Mouse (Mus musculus): Measurements from ENCODE around the gene Fam78b. TPM values are rescaled to one million over a fixed set of nuclear protein-coding genes. Genes with fewer than 3 reads are reported as not detected.

The Fam78b gene
- polyA plus RNA-seq, 1 experiment from 2014 or later, result 7.1 TPM

GRCm38 (mm10) chr1:167075726-167076125, 74.5 kb downstream of the Fam78b start:
- no peaks in the 10 kb centered on the region for H3K36me3 ChIP-seq (ENCODE audit: control insufficient read depth, insufficient read depth, low read length)
- no peak overlapping the region for H3K4me3 ChIP-seq (ENCODE audit: low read depth, low read length)
- no peak overlapping the region for H3K27ac ChIP-seq (ENCODE audit: low read depth, low read length)
- ATAC-seq (ENCODE audit: low FRiP score), result no peak
- H3K9ac ChIP-seq (ENCODE audit: low read length), result no peak overlapping the region
- no peak overlapping the region for H3K4me2 ChIP-seq
- DNase-seq (ENCODE audit: low spot score, missing footprints), result no peak
- no peaks in the 10 kb centered on the region for H3K27me3 ChIP-seq (ENCODE audit: control insufficient read depth, insufficient read depth, low read length)
- no peaks in the 10 kb centered on the region for H3K4me1 ChIP-seq (ENCODE audit: control insufficient read depth, insufficient read depth, low read length)
- no peaks in the 10 kb centered on the region for H3K9me3 ChIP-seq (ENCODE audit: control insufficient read depth, low read length)
- WGBS, result 88% methylated on average over 8 of the region's 8 CpGs

GRCm38 (mm10) chr1:167079476-167079875, 78.3 kb downstream of the Fam78b start:
- Histone ChIP-seq H3K4me1 (ENCODE audit: control insufficient read depth, insufficient read depth, low read length) (peaks cover 6% of the 10 kb centered on the region; the same call in 1 of the 2 replicates), H3K27ac (ENCODE audit: low read depth, low read length) (no peak overlapping the region), H3K27me3 (ENCODE audit: control insufficient read depth, insufficient read depth, low read length) (no peaks in the 10 kb centered on the region), H3K9ac (ENCODE audit: low read length) (no peak overlapping the region), H3K36me3 (ENCODE audit: control insufficient read depth, insufficient read depth, low read length) (no peaks in the 10 kb centered on the region), H3K4me3 (ENCODE audit: low read depth, low read length) (no peak overlapping the region), H3K4me2 (no peak overlapping the region), H3K9me3 (ENCODE audit: control insufficient read depth, low read length) (no peaks in the 10 kb centered on the region)
- DNase-seq (ENCODE audit: low spot score, missing footprints) (peak; percentile 83), ATAC-seq (ENCODE audit: low FRiP score) (no peak)
- WGBS, result 41% methylated on average over 5 of the region's 5 CpGs

GRCm38 (mm10) chr1:167081946-167082345, 80.7 kb downstream of the Fam78b start:
- no peak overlapping the region for H3K9ac ChIP-seq (ENCODE audit: low read length)
- no peak overlapping the region for H3K4me2 ChIP-seq
- no peaks in the 10 kb centered on the region for H3K9me3 ChIP-seq (ENCODE audit: control insufficient read depth, low read length)
- no peaks in the 10 kb centered on the region for H3K36me3 ChIP-seq (ENCODE audit: control insufficient read depth, insufficient read depth, low read length)
- peaks cover 6% of the 10 kb centered on the region; the same call in 1 of the 2 replicates for H3K4me1 ChIP-seq (ENCODE audit: control insufficient read depth, insufficient read depth, low read length)
- H3K4me3 ChIP-seq (ENCODE audit: low read depth, low read length), result no peak overlapping the region
- no peaks in the 10 kb centered on the region for H3K27me3 ChIP-seq (ENCODE audit: control insufficient read depth, insufficient read depth, low read length)
- ATAC-seq (ENCODE audit: low FRiP score) (no peak), DNase-seq (ENCODE audit: low spot score, missing footprints) (peak; percentile 74)
- peak overlapping the region; percentile 35; the same call in 1 of the 2 replicates for H3K27ac ChIP-seq (ENCODE audit: low read depth, low read length)
- 65% methylated on average over 3 of the region's 3 CpGs for WGBS

- DNase-seq (ENCODE audit: low spot score, missing footprints) (peak; percentile 87), ATAC-seq (ENCODE audit: low FRiP score) (peak; percentile 81)
- H3K9me3 ChIP-seq (ENCODE audit: control insufficient read depth, low read length), result no peaks in the 10 kb centered on the region
- whole genome bisulfite sequencing, result 21% methylated on average over 4 of the region's 4 CpGs
- no peaks in the 10 kb centered on the region for H3K27me3 ChIP-seq (ENCODE audit: control insufficient read depth, insufficient read depth, low read length)
- no peak overlapping the region for H3K9ac ChIP-seq (ENCODE audit: low read length)
- H3K27ac ChIP-seq (ENCODE audit: low read depth, low read length), result peak overlapping the region; percentile 35
- H3K4me3 ChIP-seq (ENCODE audit: low read depth, low read length), result no peak overlapping the region
- peaks cover 6% of the 10 kb centered on the region; the same call in 1 of the 2 replicates for H3K4me1 ChIP-seq (ENCODE audit: control insufficient read depth, insufficient read depth, low read length)
- no peak overlapping the region for H3K4me2 ChIP-seq
- H3K36me3 ChIP-seq (ENCODE audit: control insufficient read depth, insufficient read depth, low read length), result no peaks in the 10 kb centered on the region
Observed at GRCm38 (mm10) chr1:167082506-167083100, 81.4 kb downstream of the Fam78b start.

- Histone ChIP-seq H3K4me3 (ENCODE audit: low read depth, low read length) (no peak overlapping the region), H3K4me2 (no peak overlapping the region), H3K9ac (ENCODE audit: low read length) (no peak overlapping the region), H3K27ac (ENCODE audit: low read depth, low read length) (peak overlapping the region; percentile 35), H3K36me3 (ENCODE audit: control insufficient read depth, insufficient read depth, low read length) (no peaks in the 10 kb centered on the region), H3K9me3 (ENCODE audit: control insufficient read depth, low read length) (no peaks in the 10 kb centered on the region), H3K27me3 (ENCODE audit: control insufficient read depth, insufficient read depth, low read length) (no peaks in the 10 kb centered on the region), H3K4me1 (ENCODE audit: control insufficient read depth, insufficient read depth, low read length) (peaks cover 6% of the 10 kb centered on the region; the same call in 1 of the 2 replicates)
- ATAC-seq (ENCODE audit: low FRiP score) (no peak), DNase-seq (ENCODE audit: low spot score, missing footprints) (peak; percentile 81)
- 78% methylated on average over 2 of the region's 2 CpGs for WGBS
Observed at GRCm38 (mm10) chr1:167083181-167083580, 82.0 kb downstream of the Fam78b start.

GRCm38 (mm10) chr1:167084330-167084729, 83.1 kb downstream of the Fam78b start:
- Histone ChIP-seq H3K27ac (ENCODE audit: low read depth, low read length) (no peak overlapping the region), H3K9ac (ENCODE audit: low read length) (no peak overlapping the region), H3K4me2 (no peak overlapping the region), H3K36me3 (ENCODE audit: control insufficient read depth, insufficient read depth, low read length) (no peaks in the 10 kb centered on the region), H3K27me3 (ENCODE audit: control insufficient read depth, insufficient read depth, low read length) (no peaks in the 10 kb centered on the region), H3K4me1 (ENCODE audit: control insufficient read depth, insufficient read depth, low read length) (peaks cover 6% of the 10 kb centered on the region; the same call in 1 of the 2 replicates), H3K9me3 (ENCODE audit: control insufficient read depth, low read length) (no peaks in the 10 kb centered on the region), H3K4me3 (ENCODE audit: low read depth, low read length) (no peak overlapping the region)
- DNase-seq (ENCODE audit: low spot score, missing footprints), result no peak
- ATAC-seq (ENCODE audit: low FRiP score), result no peak

- no peaks in the 10 kb centered on the region for H3K27me3 ChIP-seq (ENCODE audit: control insufficient read depth, insufficient read depth, low read length)
- peaks cover 6% of the 10 kb centered on the region; the same call in 1 of the 2 replicates for H3K4me1 ChIP-seq (ENCODE audit: control insufficient read depth, insufficient read depth, low read length)
- no peak overlapping the region for H3K27ac ChIP-seq (ENCODE audit: low read depth, low read length)
- DNase-seq (ENCODE audit: low spot score, missing footprints), result peak; percentile 56
- no peak overlapping the region for H3K9ac ChIP-seq (ENCODE audit: low read length)
- ATAC-seq (ENCODE audit: low FRiP score), result no peak
- no peak overlapping the region for H3K4me3 ChIP-seq (ENCODE audit: low read depth, low read length)
- no peaks in the 10 kb centered on the region for H3K9me3 ChIP-seq (ENCODE audit: control insufficient read depth, low read length)
- no peak overlapping the region for H3K4me2 ChIP-seq
- 91% methylated on average over 4 of the region's 4 CpGs for WGBS
- no peaks in the 10 kb centered on the region for H3K36me3 ChIP-seq (ENCODE audit: control insufficient read depth, insufficient read depth, low read length)
Observed at GRCm38 (mm10) chr1:167085461-167085860, 84.2 kb downstream of the Fam78b start.

GRCm38 (mm10) chr1:167090466-167090865, 89.2 kb downstream of the Fam78b start:
- ATAC-seq (ENCODE audit: low FRiP score) (no peak), DNase-seq (ENCODE audit: low spot score, missing footprints) (peak; percentile 76)
- Histone ChIP-seq H3K9me3 (ENCODE audit: control insufficient read depth, low read length) (no peaks in the 10 kb centered on the region), H3K4me1 (ENCODE audit: control insufficient read depth, insufficient read depth, low read length) (no peaks in the 10 kb centered on the region), H3K4me3 (ENCODE audit: low read depth, low read length) (no peak overlapping the region), H3K36me3 (ENCODE audit: control insufficient read depth, insufficient read depth, low read length) (no peaks in the 10 kb centered on the region), H3K9ac (ENCODE audit: low read length) (no peak overlapping the region), H3K4me2 (no peak overlapping the region), H3K27me3 (ENCODE audit: control insufficient read depth, insufficient read depth, low read length) (no peaks in the 10 kb centered on the region), H3K27ac (ENCODE audit: low read depth, low read length) (no peak overlapping the region)
- 93% methylated on average over 6 of the region's 6 CpGs for WGBS

GRCm38 (mm10) chr1:167093551-167093950, 92.3 kb downstream of the Fam78b start:
- Histone ChIP-seq H3K27ac (ENCODE audit: low read depth, low read length) (no peak overlapping the region), H3K4me3 (ENCODE audit: low read depth, low read length) (no peak overlapping the region), H3K4me2 (no peak overlapping the region), H3K9ac (ENCODE audit: low read length) (no peak overlapping the region), H3K27me3 (ENCODE audit: control insufficient read depth, insufficient read depth, low read length) (no peaks in the 10 kb centered on the region), H3K36me3 (ENCODE audit: control insufficient read depth, insufficient read depth, low read length) (no peaks in the 10 kb centered on the region), H3K9me3 (ENCODE audit: control insufficient read depth, low read length) (no peaks in the 10 kb centered on the region), H3K4me1 (ENCODE audit: control insufficient read depth, insufficient read depth, low read length) (no peaks in the 10 kb centered on the region)
- 56% methylated on average over 3 of the region's 3 CpGs for WGBS
- DNase-seq (ENCODE audit: low spot score, missing footprints), result peak; percentile 78
- no peak for ATAC-seq (ENCODE audit: low FRiP score)

Data from midbrain, embryonic 11.5 days (tissue).